18 mouse cellular contexts compared by ENCODE assay signal in genomic region chr1:193379634-193380033, GRCm38 (mm10). TPM values are rescaled to one million over a fixed set of nuclear protein-coding genes. Genes with fewer than 3 reads are reported as not detected.
DNase-seq lines count a peak whose midpoint lies in the region; TF ChIP-seq lines count a peak whose summit lies in the region.
"Had no signal": no experiment of that assay in that cellular context is flagged by ENCODE, and none has a peak within 500 bp of the region (broad histone marks: within the 10 kb centered on the region; RNA-seq: fewer than 3 reads in every experiment).

No protein-coding gene starts in this region.

- TF ChIP-seq POLR2A in cerebellum, adult 2 months (IDR thresholded peaks at IDR 0.05; ENCODE audit: borderline replicate concordance, insufficient read depth, low read length) = no peak

- DNase-seq in cerebellum, postnatal 10 days = peak; percentile 54 to 61
- DNase-seq in cerebellum, adult 2 months = no peak
- peak; percentile 36 for DNase-seq in left cerebral cortex, postnatal 4 days
- DNase-seq in left cerebral cortex, adult 11 months (ENCODE audit: low spot score) = no peak
- DNase-seq: adrenal gland, adult 2 months; adrenal gland, postnatal 25 days; cerebellum, adult 11 months; cerebellum, adult 18-20 months; cerebellum, adult 9-10 months; cerebellum, postnatal 36 days; embryo, embryonic 11 days had no signal

- 70% methylated on average over 6 of the region's 6 CpGs for WGBS in cerebellum, adult 2 months

- TF ChIP-seq CTCF in cerebellum, adult 2 months (IDR thresholded peaks at IDR 0.05; ENCODE audit: borderline replicate concordance, insufficient read depth, low read depth, low read length) = no peak

- H3K27me3 ChIP-seq in cerebellum, adult 2 months (ENCODE audit: control insufficient read depth, insufficient read depth, low read length) = no peaks in the 10 kb centered on the region
- H3K27me3 ChIP-seq: embryonic facial prominence, embryonic 13.5 days; embryonic facial prominence, embryonic 15.5 days had no signal

- no peak overlapping the region for H3K4me3 ChIP-seq in cerebellum, adult 2 months (replicated peaks; ENCODE audit: insufficient read depth, low read depth, low read length)
- H3K4me3 ChIP-seq: embryonic facial prominence, embryonic 13.5 days; embryonic facial prominence, embryonic 15.5 days; erythroblast, embryonic 14.5 days; forebrain, embryonic 10.5 days; forebrain, embryonic 12.5 days had no signal

- H3K27ac ChIP-seq in cerebellum, adult 2 months (ENCODE audit: insufficient read depth, low read length) = no peak overlapping the region
- H3K27ac ChIP-seq: embryonic facial prominence, embryonic 13.5 days; embryonic facial prominence, embryonic 15.5 days; forebrain, embryonic 10.5 days; forebrain, embryonic 12.5 days had no signal

- no peaks in the 10 kb centered on the region for H3K4me1 ChIP-seq in cerebellum, adult 2 months (ENCODE audit: control insufficient read depth, insufficient read depth, low read length)

- intact Hi-C loops in left cerebral cortex, postnatal 4 days (cut with DNase I) = loop anchor here (5.0 to 10.0 kb wide), 4 partner anchors 47 to 1585 kb away; partner anchors contain the start of gene Plxna2

RNA-seq across cellular contexts. Expression of gene Camk1g, which starts 9.5 kb away (rescaled TPM):
- polyA plus RNA-seq in cerebellum, adult 2 months (2012; rRNA removed) = 23.4 and 26.4 TPM in 2 replicates
- 10 to 100 TPM; 36.4 to 39.0 TPM for total RNA-seq in left cerebral cortex, postnatal 4 days (2021)
- total RNA-seq: adrenal gland, adult 2 months; ES-E14; MEL had no signal
- polyA plus RNA-seq: erythroblast, embryonic 14.5 days had no signal

Comparison
In these comparisons a context has a peak if more than half of its experiments do, and no peak if none do; other contexts are left out.
1. DNase-seq: peak in cerebellum, postnatal 10 days (2 of 2) and left cerebral cortex, postnatal 4 days (single experiment); none in cerebellum, adult 2 months (0 of 2) and left cerebral cortex, adult 11 months (single experiment).